Mouse (Mus musculus) lung, postnatal 4 days (tissue): ENCODE data around the gene Mtmr11.
"Not testable (repeated sequence)": the region's sequence is repeated elsewhere in the genome, so short reads cannot be mapped to it uniquely, and the experiment has no call there.

ENCODE experiments used
- DNase-seq, 2 experiments: peaks; one replicate each; pipeline ENCODE4 v3.0.0; 2021

Mtmr11 gene

GRCm38 (mm10) chr3:96172197-96173178 lies 10.7 kb downstream of the Mtmr11 start, which contains the start of gene Sf3b4:
Gene Sf3b4 (plus strand): TSS chr3:96172332.
- DNase-seq = peak; percentile 88 to 92

DNA sequence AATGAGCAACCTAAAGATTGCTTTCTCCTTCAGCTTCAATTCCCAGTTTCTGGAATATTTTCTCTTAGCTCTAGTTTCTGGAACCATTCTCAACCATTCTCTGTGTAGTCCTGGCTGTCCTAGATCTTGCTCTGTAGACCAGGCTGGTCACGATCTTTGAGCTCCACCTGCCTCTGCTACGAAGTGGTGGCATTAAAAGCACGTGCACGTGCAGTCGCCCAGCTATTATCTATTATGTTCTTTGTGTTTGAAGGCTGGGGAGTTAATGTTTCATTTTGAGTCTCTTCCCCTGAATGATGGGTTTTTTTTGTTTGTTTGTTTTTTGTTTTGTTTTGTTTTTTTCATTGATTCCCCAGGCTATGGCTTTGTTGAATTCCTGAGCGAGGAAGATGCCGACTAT lies 11.4 kb downstream of the Mtmr11 start:
- DNase-seq = no peak

DNA sequence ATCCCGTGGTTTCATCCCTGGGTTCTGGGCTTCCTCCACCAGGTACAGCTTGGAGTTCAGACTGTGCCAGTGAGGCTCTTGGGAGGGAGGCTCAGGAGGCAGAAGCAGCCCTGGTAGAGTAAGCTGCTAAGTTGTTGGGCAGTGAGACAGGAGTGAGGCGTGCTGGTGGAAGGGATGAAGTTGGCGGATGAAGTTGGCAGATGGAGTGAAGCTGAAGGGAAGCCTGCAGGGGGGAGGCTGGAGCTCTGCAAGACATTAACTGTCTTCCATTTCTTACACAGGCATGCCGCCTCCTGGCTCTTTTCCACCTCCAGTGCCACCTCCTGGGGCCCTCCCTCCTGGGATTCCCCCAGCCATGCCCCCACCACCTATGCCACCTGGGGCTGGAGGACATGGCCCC lies 12.2 kb downstream of the Mtmr11 start:
- not testable (repeated sequence) for DNase-seq

GRCm38 (mm10) chr3:96175251-96175650 lies 13.4 kb downstream of the Mtmr11 start:
- DNase-seq = no peak

GRCm38 (mm10) chr3:96178427-96178826 lies 16.6 kb downstream of the Mtmr11 start:
- no peak for DNase-seq

GRCm38 (mm10) chr3:96178902-96179301 lies 17.1 kb downstream of the Mtmr11 start:
- no peak for DNase-seq

DNA sequence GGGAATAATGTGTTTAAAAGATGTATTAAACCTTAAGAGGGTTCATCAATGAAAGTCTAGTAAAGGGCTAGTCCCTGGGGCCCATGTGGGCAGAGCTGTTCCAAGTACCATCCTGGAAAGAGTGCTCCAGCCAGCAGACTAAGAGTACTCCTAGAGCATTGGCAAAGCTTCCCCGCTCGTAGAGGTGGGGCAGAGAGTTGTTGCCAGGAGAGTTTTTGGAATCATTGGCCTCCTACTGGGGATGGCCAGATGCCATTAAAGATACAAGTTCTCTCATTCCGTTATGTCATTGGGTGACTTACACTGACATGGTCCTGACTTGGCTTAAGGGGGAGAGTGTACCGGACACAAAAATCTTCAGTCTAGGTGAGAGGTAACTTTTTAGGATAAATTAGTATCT lies 17.7 kb downstream of the Mtmr11 start:
- no peak for DNase-seq

GRCm38 (mm10) chr3:96180727-96181477 lies 19.1 kb downstream of the Mtmr11 start, which contains the start of gene Sv2a:
Gene Sv2a (plus strand): TSS chr3:96181151.
- DNase-seq = peak; percentile 58 to 66

GRCm38 (mm10) chr3:96181510-96182381 lies 19.9 kb downstream of the Mtmr11 start:
- DNase-seq = no peak

- no peak for DNase-seq
These were observed 20.6 kb downstream of the Mtmr11 start for GRCm38 (mm10) chr3:96182382-96182776.

GRCm38 (mm10) chr3:96192977-96193376 lies 31.2 kb downstream of the Mtmr11 start:
- peak in 1 of 2 experiments; percentile 64 for DNase-seq

DNA sequence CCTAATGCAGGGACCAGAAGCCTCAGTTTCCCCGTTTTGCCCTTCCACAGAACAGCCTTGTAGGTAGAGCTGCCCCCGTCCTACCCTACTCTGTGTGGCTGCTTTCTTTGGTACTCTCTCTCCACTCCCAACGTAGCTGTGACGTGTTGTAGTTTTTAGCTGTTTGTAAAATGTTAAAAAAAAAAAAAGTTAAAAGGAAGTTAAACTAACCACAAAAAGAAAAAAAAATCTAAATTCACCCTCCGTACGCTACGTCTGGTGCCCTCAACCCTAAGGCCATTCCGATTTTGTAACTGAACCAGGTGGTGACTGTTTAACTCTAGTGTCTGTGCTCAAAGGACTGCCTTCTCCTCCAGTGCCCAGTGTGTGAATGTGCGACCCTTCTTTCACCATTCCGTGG lies 33.2 kb downstream of the Mtmr11 start:
- DNase-seq = no peak

- DNase-seq = no peak
These were observed 34.0 kb downstream of the Mtmr11 start for GRCm38 (mm10) chr3:96195616-96196313.

- no peak for DNase-seq
These were observed 34.8 kb downstream of the Mtmr11 start for GRCm38 (mm10) chr3:96196437-96197128.

DNA sequence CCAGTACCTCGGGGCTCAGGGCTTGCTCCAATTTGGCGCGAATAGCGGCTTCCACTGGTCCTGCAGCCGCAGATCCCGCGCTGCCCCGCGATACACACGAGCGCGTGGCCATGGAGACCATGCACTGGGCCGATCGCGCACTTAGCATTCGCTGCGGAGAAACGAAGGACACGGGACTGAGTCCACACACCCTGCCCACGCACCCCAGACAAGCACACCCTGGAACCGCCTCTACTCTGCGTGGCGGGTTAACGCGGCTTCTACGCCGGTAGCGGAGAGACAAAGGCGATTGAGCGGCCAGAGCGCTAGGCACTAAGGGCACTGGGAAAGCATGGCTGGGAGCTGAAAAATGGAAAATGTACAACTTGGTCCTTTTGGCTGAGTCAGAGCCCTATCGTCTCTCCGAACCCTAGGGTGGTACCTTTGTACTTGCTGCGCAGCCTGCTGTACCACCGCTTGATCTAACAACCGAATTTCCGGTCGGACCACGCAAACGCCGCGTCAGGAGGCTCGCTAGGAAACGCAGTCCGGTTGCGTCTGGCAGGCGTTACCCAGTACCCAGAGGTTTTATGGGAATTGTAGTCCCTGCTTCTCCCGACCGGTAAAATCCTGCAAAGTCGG lies 35.4 kb downstream of the Mtmr11 start:
- peak; percentile 87 to 91 for DNase-seq

DNA sequence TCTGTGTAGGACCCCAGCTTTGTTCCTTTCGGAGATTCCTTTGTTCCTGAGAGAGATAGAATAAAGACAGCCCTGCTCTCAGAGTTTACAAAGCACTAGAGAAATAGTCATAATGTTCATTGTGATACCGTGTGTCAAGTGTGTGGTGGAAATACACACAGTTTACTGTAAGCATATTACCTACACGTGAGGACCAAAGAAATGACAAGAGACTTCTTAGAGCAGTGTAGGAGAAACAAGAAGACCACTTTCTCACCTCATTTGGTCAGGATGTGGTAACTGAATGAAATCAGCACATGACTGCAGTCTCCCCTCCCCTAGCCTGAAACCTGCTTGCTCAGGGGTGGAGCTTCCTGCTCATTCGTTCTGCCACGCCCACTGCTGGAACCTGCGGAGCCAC lies 36.4 kb downstream of the Mtmr11 start:
- no peak for DNase-seq

- not testable (repeated sequence) for DNase-seq
These were observed 36.9 kb downstream of the Mtmr11 start for GRCm38 (mm10) chr3:96198601-96199251.

GRCm38 (mm10) chr3:96199731-96200130 lies 37.9 kb downstream of the Mtmr11 start:
- DNase-seq = no peak

DNA sequence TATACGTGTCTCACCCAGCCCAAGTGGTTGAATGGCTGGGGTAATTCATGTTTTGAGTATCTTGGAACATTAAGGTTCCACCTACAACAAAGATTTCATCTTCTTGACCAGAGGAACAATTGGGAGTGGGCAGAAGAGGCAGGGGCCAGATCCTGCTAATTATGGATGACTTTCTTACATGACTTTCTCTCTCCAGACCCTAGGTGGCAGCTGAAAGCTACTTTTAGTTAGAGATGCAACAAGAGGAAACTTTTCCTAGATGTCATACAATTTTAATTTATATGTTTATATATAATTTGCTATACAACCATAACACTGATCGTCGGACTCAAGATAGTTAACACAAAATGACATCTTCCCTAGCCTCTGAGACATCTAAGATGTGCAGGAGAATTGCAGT lies 46.0 kb downstream of the Mtmr11 start:
- DNase-seq = no peak

DNA sequence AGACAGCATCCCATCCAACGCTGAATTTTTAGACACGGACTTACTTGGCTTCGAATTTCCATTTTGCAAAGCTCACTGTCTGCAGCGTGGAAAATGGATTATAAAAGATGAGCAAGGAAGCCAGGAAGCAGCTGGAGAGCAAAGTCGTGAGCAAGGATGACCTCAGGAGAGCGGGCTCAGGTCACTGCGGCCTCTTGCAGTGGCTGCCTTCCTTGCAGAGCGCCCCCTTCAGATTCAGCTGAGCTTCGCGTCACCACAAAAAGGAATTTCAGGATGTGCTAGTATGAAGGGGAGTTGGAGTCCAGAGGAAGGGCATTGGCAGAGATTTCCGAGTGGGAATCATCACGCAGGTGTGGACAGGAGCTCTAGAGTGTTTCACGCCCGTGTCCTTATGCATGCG lies 47.4 kb downstream of the Mtmr11 start:
- no peak for DNase-seq
